Mouse (Mus musculus) G1E (cell line): ENCODE measurements at regions not wholly inside any gene's neighbourhood (a gene's known extent, or its start where the extent isn't known, plus 50 kb on each side); places are given as distances from the start of the nearest gene placed in this dataset.

Source experiments
- ATAC-seq: 2 replicates; pipeline ENCODE4 v1.8.0; 2016; ENCODE audit warnings: mild to moderate bottlenecking; ENCODE audit not compliant: insufficient number of reproducible peaks, poor library complexity, low FRiP score, severe bottlenecking; ENCODE audit errors: extremely low read depth
- DNase-seq: peaks from one replicate; pipeline ENCODE4 v3.0.0; 2012; ENCODE audit warnings: low spot score
- H3K27me3 ChIP-seq: 2 replicates; pipeline ENCODE4 v1.6.1; 2012; ENCODE audit warnings: mild to moderate bottlenecking, low read length, inconsistent platforms; ENCODE audit not compliant: insufficient read depth
- H3K36me3 ChIP-seq: replicated peaks from 2 replicates; pipeline ENCODE3; 2012; ENCODE audit warnings: mild to moderate bottlenecking, inconsistent platforms
- H3K4me1 ChIP-seq: 2 replicates; pipeline ENCODE4 v1.6.1; 2012; ENCODE audit warnings: low read depth, low read length, inconsistent platforms, mixed read lengths; ENCODE audit not compliant: insufficient read depth
- H3K4me3 ChIP-seq: 2 replicates; pipeline ENCODE4 v1.5.1; 2012; ENCODE audit warnings: low read depth, mild to moderate bottlenecking, inconsistent platforms, low read length, moderate library complexity, mixed read lengths
- H3K9me3 ChIP-seq: replicated peaks from 2 replicates; pipeline ENCODE4 v1.6.1; 2012; ENCODE audit warnings: inconsistent platforms
- CTCF ChIP-seq: IDR thresholded peaks from 2 replicates; pipeline ENCODE4 v1.5.1; 2012; ENCODE audit warnings: low read depth, low read length, inconsistent platforms, mixed read lengths
- GATA1 ChIP-seq: IDR thresholded peaks from 2 replicates; pipeline ENCODE4 v1.6.1; 2012; ENCODE audit warnings: borderline replicate concordance, low read length, inconsistent platforms, mixed read lengths
- GATA2 ChIP-seq: IDR thresholded peaks from 2 replicates; pipeline ENCODE4 v1.6.1; 2012; ENCODE audit warnings: low read depth, low read length, inconsistent platforms, borderline replicate concordance
- POLR2AphosphoS5 ChIP-seq: IDR thresholded peaks from 2 replicates; pipeline ENCODE4 v1.6.1; 2012; ENCODE audit warnings: low read depth, low read length, inconsistent platforms; ENCODE audit not compliant: insufficient replicate concordance
- TAL1 ChIP-seq: conservative IDR thresholded peaks from 2 replicates; pipeline ENCODE4 v1.6.1; 2012; ENCODE audit warnings: low read depth, low read length, inconsistent platforms, mixed read lengths

DNA sequence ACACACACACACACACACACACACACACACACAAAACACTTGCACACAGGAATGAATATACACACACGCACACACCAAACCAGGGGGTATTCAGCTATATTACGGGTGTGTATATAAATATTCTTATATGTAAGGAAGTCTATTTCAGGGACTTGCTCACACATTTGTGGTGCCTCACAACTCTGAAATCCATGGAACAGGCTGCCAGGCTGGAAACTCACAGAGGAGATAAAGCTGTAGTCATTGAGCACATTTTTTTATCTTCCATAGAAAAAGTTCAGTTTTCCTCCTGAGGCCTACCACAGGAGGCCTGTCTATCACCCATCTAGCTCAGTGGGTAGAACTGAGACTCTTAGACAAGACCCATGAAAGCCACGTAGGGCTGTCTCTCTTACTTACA, 83.8 kb downstream of the Ier5 start:
- Histone ChIP-seq H3K9me3 (no peaks in the 10 kb centered on the region), H3K4me1 (no peaks in the 10 kb centered on the region), H3K4me3 (no peak overlapping the region), H3K27me3 (peaks cover 32% of the 10 kb centered on the region), H3K36me3 (no peaks in the 10 kb centered on the region)
- DNase-seq (no peak), ATAC-seq (no peak)
- TF ChIP-seq GATA1 (no peak), CTCF (no peak), POLR2AphosphoS5 (no peak), TAL1 (no peak), GATA2 (no peak)

- DNase-seq (no peak), ATAC-seq (no peak)
- Histone ChIP-seq H3K36me3 (no peaks in the 10 kb centered on the region), H3K27me3 (peaks cover 34% of the 10 kb centered on the region), H3K9me3 (no peaks in the 10 kb centered on the region), H3K4me3 (no peak overlapping the region), H3K4me1 (no peaks in the 10 kb centered on the region)
- TF ChIP-seq CTCF: no peak
- no peak for TF ChIP-seq GATA2
- no peak for TF ChIP-seq POLR2AphosphoS5
- TF ChIP-seq GATA1: no peak
- TF ChIP-seq TAL1: no peak
Observed at GRCm38 (mm10) chr1:155014944-155015343, 84.5 kb downstream of the Ier5 start.

- peaks cover 30% of the 10 kb centered on the region for H3K27me3 ChIP-seq
- DNase-seq (no peak), ATAC-seq (no peak)
- no peak for TF ChIP-seq CTCF
- no peak for TF ChIP-seq GATA1
- TF ChIP-seq GATA2: no peak
- no peak for TF ChIP-seq TAL1
- TF ChIP-seq POLR2AphosphoS5: no peak
- no peaks in the 10 kb centered on the region for H3K9me3 ChIP-seq
- no peak overlapping the region for H3K4me3 ChIP-seq
- no peaks in the 10 kb centered on the region for H3K36me3 ChIP-seq
- no peaks in the 10 kb centered on the region for H3K4me1 ChIP-seq
Observed at GRCm38 (mm10) chr1:155013784-155014183, 85.7 kb downstream of the Ier5 start.

DNA sequence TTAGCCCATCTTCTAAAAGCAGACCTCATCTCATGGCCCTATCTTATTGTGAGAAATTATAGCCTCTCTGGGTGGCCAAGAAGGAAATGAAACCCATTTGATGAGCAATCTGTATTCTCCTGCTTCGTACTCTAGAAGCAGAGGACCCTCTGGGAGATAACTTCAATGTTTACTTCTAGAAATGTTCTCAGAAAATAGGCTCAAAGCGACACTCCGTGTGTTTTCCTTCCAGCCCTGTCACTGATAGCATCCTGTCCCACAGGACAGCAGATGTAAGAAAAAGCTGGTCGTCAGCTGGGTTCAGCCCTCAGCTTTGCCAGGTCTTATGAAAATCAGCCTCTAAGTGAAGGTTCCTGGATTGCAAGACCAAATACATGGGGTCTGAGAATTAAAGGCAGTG, 86.1 kb downstream of the Ier5 start:
- no peaks in the 10 kb centered on the region for H3K9me3 ChIP-seq
- ATAC-seq (no peak), DNase-seq (no peak)
- no peaks in the 10 kb centered on the region for H3K36me3 ChIP-seq
- TF ChIP-seq GATA1 (no peak), GATA2 (no peak), CTCF (no peak), TAL1 (no peak)
- H3K4me1 ChIP-seq: no peaks in the 10 kb centered on the region
- H3K4me3 ChIP-seq: no peak overlapping the region
- peaks cover 26% of the 10 kb centered on the region for H3K27me3 ChIP-seq

DNA sequence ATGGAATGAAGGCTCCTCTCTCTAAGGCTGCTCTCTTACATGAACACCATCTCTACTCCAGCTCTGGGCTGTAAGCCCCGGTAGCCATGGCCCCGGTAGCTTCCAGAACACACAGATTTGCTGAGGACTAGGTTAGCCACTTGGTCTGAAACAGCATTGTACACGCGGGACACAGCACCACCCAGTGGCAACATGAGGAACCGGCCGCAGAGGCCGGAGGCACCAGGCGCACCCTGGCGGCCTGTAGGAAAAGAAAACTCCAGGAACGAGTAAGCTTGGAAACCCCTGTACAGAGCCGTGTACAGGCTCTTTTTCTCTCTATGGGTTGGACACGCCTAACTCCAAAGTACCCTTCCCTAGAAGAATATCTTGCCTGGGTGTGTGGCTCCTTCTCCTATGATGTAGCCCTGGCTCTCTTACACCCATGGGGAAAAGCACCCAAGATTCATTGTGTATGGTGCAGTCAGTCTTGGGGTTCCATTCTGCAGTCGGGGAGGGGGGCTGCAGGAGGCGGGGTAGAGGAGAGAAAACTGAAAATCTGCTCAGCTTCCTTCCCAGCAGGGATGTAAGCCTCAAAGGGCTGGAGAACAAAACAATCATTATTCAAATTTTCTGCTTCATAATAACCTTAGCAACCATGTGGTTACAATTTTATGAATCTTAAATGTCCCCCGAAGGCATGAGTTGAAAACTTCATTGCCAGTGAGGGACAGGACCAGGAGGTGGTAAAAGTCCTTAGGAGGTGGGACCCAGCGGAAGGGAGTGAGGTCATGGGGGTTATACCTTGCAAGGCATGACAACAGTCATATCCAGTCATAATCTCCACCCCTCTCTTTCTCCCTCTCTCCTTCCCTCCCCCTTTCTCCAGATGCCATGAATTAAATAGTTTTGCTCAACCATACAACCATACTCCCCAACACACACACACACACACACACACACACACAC, 92.6 kb downstream of the Ier5 start:
- Histone ChIP-seq H3K4me1 (peaks cover 2% of the 10 kb centered on the region; the same call in 1 of the 2 replicates), H3K9me3 (no peaks in the 10 kb centered on the region), H3K36me3 (no peaks in the 10 kb centered on the region), H3K27me3 (peaks cover 27% of the 10 kb centered on the region), H3K4me3 (no peak overlapping the region)
- TF ChIP-seq GATA1 (no peak), POLR2AphosphoS5 (no peak), CTCF (peak; percentile 96), GATA2 (no peak), TAL1 (no peak)
- ATAC-seq (peak; percentile 76), DNase-seq (peak; percentile 50)

- Histone ChIP-seq H3K9me3 (no peaks in the 10 kb centered on the region), H3K4me1 (peaks cover 2% of the 10 kb centered on the region; the same call in 1 of the 2 replicates), H3K36me3 (no peaks in the 10 kb centered on the region), H3K4me3 (no peak overlapping the region), H3K27me3 (peaks cover 22% of the 10 kb centered on the region)
- TF ChIP-seq TAL1 (no peak), GATA2 (no peak), GATA1 (no peak), CTCF (no peak)
- ATAC-seq (no peak), DNase-seq (no peak)
Observed at GRCm38 (mm10) chr1:155006099-155006498, 93.3 kb downstream of the Ier5 start.

DNA sequence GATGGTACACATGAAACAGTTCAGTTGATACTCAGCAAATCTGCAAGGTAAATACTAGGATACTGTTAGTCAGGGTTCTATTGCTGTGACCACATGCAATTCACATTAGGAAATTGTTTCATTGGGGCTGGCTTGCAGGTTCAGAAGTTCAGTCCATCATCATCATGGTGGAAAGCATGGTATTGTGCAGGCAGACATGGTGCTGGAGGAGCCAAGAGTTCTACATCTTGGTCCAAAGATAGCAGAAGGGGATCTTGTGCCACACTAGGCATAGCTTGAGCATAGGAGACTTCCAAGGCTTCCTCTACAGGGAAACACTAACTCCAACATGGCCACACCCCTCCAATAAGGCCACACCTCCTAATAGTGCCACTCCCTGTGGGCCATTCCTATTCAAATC, 99.1 kb downstream of the Ier5 start:
- H3K36me3 ChIP-seq: no peaks in the 10 kb centered on the region
- H3K4me3 ChIP-seq: no peak overlapping the region
- peaks cover 19% of the 10 kb centered on the region for H3K27me3 ChIP-seq
- DNase-seq (no peak), ATAC-seq (no peak)
- TF ChIP-seq GATA1 (no peak), TAL1 (no peak), CTCF (no peak), POLR2AphosphoS5 (no peak), GATA2 (no peak)
- H3K4me1 ChIP-seq: no peaks in the 10 kb centered on the region
- no peaks in the 10 kb centered on the region for H3K9me3 ChIP-seq
